Mouse (Mus musculus): ENCODE measurements around the gene E2f8.

GRCm38 (mm10) chr7:48834371-48834970 lies 46.9 kb downstream of the E2f8 start:
- TF ChIP-seq CTCF (IDR thresholded peaks at IDR 0.05; ENCODE audit: borderline replicate concordance, extremely low read depth, insufficient read depth, insufficient read length): no peak
- TF ChIP-seq POLR2A (IDR thresholded peaks at IDR 0.05; ENCODE audit: borderline replicate concordance, extremely low read depth, insufficient read depth, insufficient read length, poor library complexity, severe bottlenecking): no peak

All from brain, embryonic 14.5 days (tissue).